Mouse (Mus musculus) midbrain, embryonic 16.5 days (tissue): ENCODE results near the gene Pik3r6. TPM values are rescaled to one million over a fixed set of nuclear protein-coding genes. Genes with fewer than 3 reads are reported as not detected.

Experiments used
- ATAC-seq: fragments of 200-750 bp; cut with Nextera tagmentation; 2 replicates; pipeline ENCODE4 v1.8.0; 2017; ENCODE audit warnings: moderate TSS enrichment
- H3K27ac ChIP-seq: fragments of 300-500 bp; sonication (generic); 2 replicates; pipeline ENCODE4 v1.5.1; 2014; ENCODE audit warnings: mild to moderate bottlenecking, low read length, mixed read lengths
- H3K27me3 ChIP-seq: fragments of 300-500 bp; sonication (generic); 2 replicates; pipeline ENCODE4 v1.6.1; 2014; ENCODE audit warnings: low read depth, low read length, mixed read lengths; ENCODE audit not compliant: control insufficient read depth, insufficient read depth
- H3K36me3 ChIP-seq: fragments of 300-500 bp; sonication (generic); 2 replicates; pipeline ENCODE4 v1.6.1; 2014; ENCODE audit warnings: mild to moderate bottlenecking, low read length, moderate library complexity, mixed read lengths; ENCODE audit not compliant: control insufficient read depth, insufficient read depth
- H3K4me1 ChIP-seq: fragments of 300-500 bp; sonication (generic); 2 replicates; pipeline ENCODE4 v1.6.1; 2014; ENCODE audit warnings: mild to moderate bottlenecking, low read length, mixed read lengths; ENCODE audit not compliant: control insufficient read depth, insufficient read depth
- H3K4me2 ChIP-seq: fragments of 300-500 bp; sonication (generic); 2 replicates; pipeline ENCODE4 v1.6.1; 2014; ENCODE audit warnings: mild to moderate bottlenecking, low read length, mixed read lengths
- H3K4me3 ChIP-seq: fragments of 300-500 bp; sonication (generic); 2 replicates; pipeline ENCODE4 v1.5.1; 2014; ENCODE audit warnings: low read depth, mild to moderate bottlenecking, low read length, moderate library complexity, mixed read lengths
- H3K9ac ChIP-seq: fragments of 300-500 bp; sonication (generic); 2 replicates; pipeline ENCODE4 v1.6.1; 2014; ENCODE audit warnings: low read depth, low read length, mixed read lengths
- H3K9me3 ChIP-seq: fragments of 300-500 bp; sonication (generic); replicated peaks from 2 replicates; pipeline ENCODE4 v1.6.1; 2014; ENCODE audit warnings: mild to moderate bottlenecking, low read length, mixed read lengths; ENCODE audit not compliant: control insufficient read depth, poor library complexity, severe bottlenecking
- WGBS: fragments of 180-500 bp; shearing (Covaris S2); extraction: QIAGEN DNeasy Blood & Tissue Kit; methylation state at CpG from one replicate; pipeline ENCODE4 v1.1.7; 2014; 5-methylcytosine and 5-hydroxymethylcytosine counted together
- polyA plus RNA-seq: library from polyadenylated mRNA; unstranded; fragments of >200 nt; fragmentation: Nextera tagmentation; extraction: Ambion mirVana; gene quantifications from 2 replicates; pipeline ENCODE4 v1.2.1, GENCODE M21; 2015

The Pik3r6 gene
- polyA plus RNA-seq, 1 experiment from 2014 or later: 2.5 TPM

- H3K4me2 ChIP-seq: no peak overlapping the region
- H3K9ac ChIP-seq: no peak overlapping the region
- no peak overlapping the region for H3K27ac ChIP-seq
- WGBS: 82% methylated on average over 6 of the region's 6 CpGs
- H3K36me3 ChIP-seq: no peaks in the 10 kb centered on the region
- H3K4me3 ChIP-seq: no peak overlapping the region
- H3K4me1 ChIP-seq: no peaks in the 10 kb centered on the region
- no peak for ATAC-seq
- H3K27me3 ChIP-seq: no peaks in the 10 kb centered on the region
- H3K9me3 ChIP-seq: no peaks in the 10 kb centered on the region
Measured at GRCm38 (mm10) chr11:68497081-68497480, 5.7 kb upstream of the Pik3r6 start.

GRCm38 (mm10) chr11:68498517-68498916, 4.3 kb upstream of the Pik3r6 start:
- Histone ChIP-seq H3K4me1 (no peaks in the 10 kb centered on the region), H3K9me3 (no peaks in the 10 kb centered on the region), H3K4me3 (no peak overlapping the region), H3K27me3 (no peaks in the 10 kb centered on the region), H3K9ac (no peak overlapping the region), H3K4me2 (no peak overlapping the region), H3K27ac (no peak overlapping the region), H3K36me3 (no peaks in the 10 kb centered on the region)
- WGBS: 91% methylated on average over 11 of the region's 11 CpGs
- no peak for ATAC-seq

- Histone ChIP-seq H3K4me2 (no peak overlapping the region), H3K9me3 (no peaks in the 10 kb centered on the region), H3K27ac (no peak overlapping the region), H3K4me1 (no peaks in the 10 kb centered on the region), H3K27me3 (no peaks in the 10 kb centered on the region), H3K36me3 (no peaks in the 10 kb centered on the region), H3K9ac (no peak overlapping the region), H3K4me3 (no peak overlapping the region)
- ATAC-seq: no peak
- whole genome bisulfite sequencing: 83% methylated on average over 7 of the region's 8 CpGs
Measured at GRCm38 (mm10) chr11:68498999-68499699, 3.7 kb upstream of the Pik3r6 start.

GRCm38 (mm10) chr11:68500949-68501350, 1.9 kb upstream of the Pik3r6 start:
- Histone ChIP-seq H3K27me3 (no peaks in the 10 kb centered on the region), H3K9me3 (no peaks in the 10 kb centered on the region), H3K36me3 (no peaks in the 10 kb centered on the region), H3K27ac (no peak overlapping the region), H3K4me1 (no peaks in the 10 kb centered on the region), H3K9ac (no peak overlapping the region), H3K4me3 (no peak overlapping the region), H3K4me2 (no peak overlapping the region)
- no peak for ATAC-seq
- 67% methylated on average over 14 of the region's 14 CpGs for WGBS

GRCm38 (mm10) chr11:68502408-68502807, 411 bp upstream of the Pik3r6 start:
- H3K9me3 ChIP-seq: no peaks in the 10 kb centered on the region
- no peak for ATAC-seq
- no peak overlapping the region for H3K4me2 ChIP-seq
- H3K27me3 ChIP-seq: no peaks in the 10 kb centered on the region
- no peak overlapping the region for H3K27ac ChIP-seq
- H3K4me1 ChIP-seq: no peaks in the 10 kb centered on the region
- no peak overlapping the region for H3K9ac ChIP-seq
- H3K36me3 ChIP-seq: no peaks in the 10 kb centered on the region
- H3K4me3 ChIP-seq: no peak overlapping the region
- 83% methylated on average over 2 of the region's 2 CpGs for WGBS

GRCm38 (mm10) chr11:68504913-68505312, 2.1 kb downstream of the Pik3r6 start:
- WGBS: 90% methylated on average over 11 of the region's 11 CpGs

GRCm38 (mm10) chr11:68507246-68507645, 4.4 kb downstream of the Pik3r6 start:
- 94% methylated on average over 7 of the region's 7 CpGs for WGBS
- no peak overlapping the region for H3K4me3 ChIP-seq
- H3K9ac ChIP-seq: no peak overlapping the region
- no peaks in the 10 kb centered on the region for H3K9me3 ChIP-seq
- H3K27me3 ChIP-seq: no peaks in the 10 kb centered on the region
- H3K36me3 ChIP-seq: no peaks in the 10 kb centered on the region
- no peak overlapping the region for H3K27ac ChIP-seq
- no peaks in the 10 kb centered on the region for H3K4me1 ChIP-seq
- H3K4me2 ChIP-seq: no peak overlapping the region
- ATAC-seq: no peak

More at GRCm38 (mm10) chr11:68504913-68505312, 2.1 kb downstream of the Pik3r6 start:
- H3K4me2 ChIP-seq: no peak overlapping the region
- H3K36me3 ChIP-seq: no peaks in the 10 kb centered on the region
- no peak overlapping the region for H3K9ac ChIP-seq
- H3K4me3 ChIP-seq: no peak overlapping the region
- no peaks in the 10 kb centered on the region for H3K27me3 ChIP-seq
- no peaks in the 10 kb centered on the region for H3K9me3 ChIP-seq
- ATAC-seq: no peak
- H3K4me1 ChIP-seq: no peaks in the 10 kb centered on the region
- H3K27ac ChIP-seq: no peak overlapping the region

- Histone ChIP-seq H3K9me3 (no peaks in the 10 kb centered on the region), H3K36me3 (no peaks in the 10 kb centered on the region), H3K27ac (no peak overlapping the region), H3K27me3 (no peaks in the 10 kb centered on the region), H3K4me2 (no peak overlapping the region), H3K4me1 (no peaks in the 10 kb centered on the region), H3K4me3 (no peak overlapping the region), H3K9ac (no peak overlapping the region)
- 72% methylated on average over 5 of the region's 5 CpGs for WGBS
- no peak for ATAC-seq
Measured at GRCm38 (mm10) chr11:68508619-68509018, 5.8 kb downstream of the Pik3r6 start.

GRCm38 (mm10) chr11:68509194-68509593, 6.4 kb downstream of the Pik3r6 start:
- Histone ChIP-seq H3K4me3 (no peak overlapping the region), H3K9me3 (no peaks in the 10 kb centered on the region), H3K4me2 (no peak overlapping the region), H3K36me3 (no peaks in the 10 kb centered on the region), H3K9ac (no peak overlapping the region), H3K27me3 (no peaks in the 10 kb centered on the region), H3K27ac (no peak overlapping the region), H3K4me1 (no peaks in the 10 kb centered on the region)
- no peak for ATAC-seq
- WGBS: 69% methylated on average over 2 of the region's 2 CpGs
